7 mouse cellular contexts compared by ENCODE assay signal in genomic region chr3:56753654-56754053, GRCm38 (mm10).
DNase-seq lines count a peak whose midpoint lies in the region.

No protein-coding gene starts in this region.

- peak; percentile 4 for DNase-seq in urinary bladder, postnatal 25 days (ENCODE audit: low spot score)
- DNase-seq in urinary bladder, adult 18-20 months (ENCODE audit: low spot score in 2 of 2): no peak
- DNase-seq in cerebellum, postnatal 36 days: peak; percentile 84 to 88
- DNase-seq in heart, adult 9 months (ENCODE audit: low spot score in 2 of 2): peak; percentile 61 to 81
- peak; percentile 61 for DNase-seq in kidney, postnatal 10 days
- DNase-seq in retina, adult 2 months (ENCODE audit: low read depth, low spot score): peak; percentile 26
- no peak for DNase-seq in urinary bladder, postnatal 4 days (ENCODE audit: low spot score in 2 of 2)

Comparison
In these comparisons a context has a peak if more than half of its experiments do, and no peak if none do; other contexts are left out.
1. DNase-seq: peak in urinary bladder, postnatal 25 days (single experiment), cerebellum, postnatal 36 days (2 of 2), heart, adult 9 months (2 of 2), kidney, postnatal 10 days (single experiment) and retina, adult 2 months (single experiment); none in urinary bladder, adult 18-20 months (0 of 2) and urinary bladder, postnatal 4 days (0 of 2).